Mouse (Mus musculus): ENCODE measurements around the gene Myh14. TPM values are rescaled to one million over a fixed set of nuclear protein-coding genes. Genes with fewer than 3 reads are reported as not detected.

The Myh14 gene
- total RNA-seq, 1 experiment, result 7.0 TPM

DNA sequence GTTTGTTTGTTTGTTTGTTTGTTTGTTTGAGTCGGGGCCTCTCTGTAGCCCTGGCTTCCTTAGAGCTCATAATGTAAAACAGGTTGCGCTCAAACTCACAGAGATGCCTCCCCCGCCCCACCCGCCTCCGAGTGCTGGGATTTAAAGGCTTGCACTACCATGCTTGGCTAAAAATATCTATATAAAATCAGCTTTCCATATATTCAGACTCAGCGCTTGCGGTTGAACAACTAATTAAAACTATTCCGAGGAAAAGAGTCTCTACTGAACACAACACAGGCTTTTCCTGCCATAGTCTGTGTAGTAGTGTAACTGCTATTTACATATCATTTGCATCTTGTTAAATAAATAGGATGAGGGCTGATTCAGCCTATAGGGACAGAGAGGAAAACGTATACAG is 34.0 kb downstream of the Myh14 start:
- Histone ChIP-seq H3K4me3 (ENCODE audit: insufficient read depth in 1 of 2, low read depth in 1 of 2, low read length in 2 of 2, poor library complexity in 1 of 2, severe bottlenecking in 1 of 2) (no peak overlapping the region), H3K36me3 (ENCODE audit: control insufficient read depth, insufficient read depth, low read length, poor library complexity, severe bottlenecking) (no peaks in the 10 kb centered on the region; the same call in 1 of the 2 replicates), H3K9ac (ENCODE audit: insufficient read depth, low read depth, low read length, poor library complexity, severe bottlenecking) (no peak overlapping the region), H3K9me3 (ENCODE audit: control insufficient read depth, insufficient read depth, low read depth, low read length) (no peaks in the 10 kb centered on the region), H3K4me1 (ENCODE audit: control insufficient read depth in 2 of 2, insufficient read depth in 2 of 2, low read length in 2 of 2, poor library complexity in 1 of 2) (peaks cover 0 to 15% of the 10 kb centered on the region in 2 experiments; a peak in 3 of 4 replicates), H3K27ac (ENCODE audit: insufficient read depth, low read depth, low read length, poor library complexity, severe bottlenecking) (no peak overlapping the region)
- TF ChIP-seq CHD2 (IDR thresholded peaks at IDR 0.05; ENCODE audit: low read depth, low read length), result no peak
- no peak for TF ChIP-seq MAFK (IDR thresholded peaks at IDR 0.05; ENCODE audit: insufficient read depth, low read depth, low read length)
- TF ChIP-seq ZNF384 (IDR thresholded peaks at IDR 0.05; ENCODE audit: low read depth, low read length), result no peak
- TF ChIP-seq ZC3H11A (IDR thresholded peaks at IDR 0.05; ENCODE audit: borderline replicate concordance, low read depth, low read length), result no peak
- TF ChIP-seq HCFC1 (IDR thresholded peaks at IDR 0.05; ENCODE audit: borderline replicate concordance, insufficient read depth, low read length), result no peak
- in situ Hi-C loops (cut with MboI; ENCODE audit: low sequenced_read_pairs in 2 of 2, unreplicated experiment in 2 of 2), result no loop called here
- DNase-seq (ENCODE audit: low read depth, low spot score), result no peak

DNA sequence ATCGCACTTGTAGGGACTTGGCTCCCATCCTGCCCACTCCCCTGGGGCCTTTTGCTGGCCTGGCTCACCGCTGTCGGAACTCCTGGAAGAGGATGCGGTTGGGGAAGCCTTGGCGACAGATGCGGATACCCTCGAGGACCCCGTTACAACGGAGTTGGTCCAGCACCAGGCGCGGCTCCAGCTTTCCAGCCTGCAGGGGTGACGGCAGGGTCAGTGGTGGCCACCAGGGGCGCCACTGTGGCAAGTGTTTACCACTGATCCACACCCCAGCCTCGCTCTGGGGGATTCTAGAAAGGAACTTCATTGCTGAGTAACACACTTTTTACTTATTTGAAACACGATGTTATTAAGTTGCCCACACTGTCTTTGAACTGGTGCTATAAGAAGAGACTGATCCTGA is 37.2 kb downstream of the Myh14 start:
- Histone ChIP-seq H3K27ac (ENCODE audit: insufficient read depth, low read depth, low read length, poor library complexity, severe bottlenecking) (no peak overlapping the region), H3K36me3 (ENCODE audit: control insufficient read depth, insufficient read depth, low read length, poor library complexity, severe bottlenecking) (no peaks in the 10 kb centered on the region; the same call in 1 of the 2 replicates), H3K4me1 (ENCODE audit: control insufficient read depth in 2 of 2, insufficient read depth in 2 of 2, low read length in 2 of 2, poor library complexity in 1 of 2) (peaks cover 3 to 23% of the 10 kb centered on the region in 2 experiments; a peak in 3 of 4 replicates), H3K4me3 (ENCODE audit: insufficient read depth in 1 of 2, low read depth in 1 of 2, low read length in 2 of 2, poor library complexity in 1 of 2, severe bottlenecking in 1 of 2) (peak overlapping the region in 1 of 2 experiments; percentile 22; a peak in 2 of 4 replicates), H3K9ac (ENCODE audit: insufficient read depth, low read depth, low read length, poor library complexity, severe bottlenecking) (no peak overlapping the region; the same call in 1 of the 2 replicates), H3K9me3 (ENCODE audit: control insufficient read depth, insufficient read depth, low read depth, low read length) (no peaks in the 10 kb centered on the region)
- TF ChIP-seq ZNF384 (IDR thresholded peaks at IDR 0.05; ENCODE audit: low read depth, low read length) (no peak), CHD2 (IDR thresholded peaks at IDR 0.05; ENCODE audit: low read depth, low read length) (no peak), MAFK (IDR thresholded peaks at IDR 0.05; ENCODE audit: insufficient read depth, low read depth, low read length) (no peak), ZC3H11A (IDR thresholded peaks at IDR 0.05; ENCODE audit: borderline replicate concordance, low read depth, low read length) (no peak), HCFC1 (IDR thresholded peaks at IDR 0.05; ENCODE audit: borderline replicate concordance, insufficient read depth, low read length) (no peak)
- in situ Hi-C loops (cut with MboI; ENCODE audit: low sequenced_read_pairs in 2 of 2, unreplicated experiment in 2 of 2), result no loop called here
- DNase-seq (ENCODE audit: low read depth, low spot score), result no peak

DNA sequence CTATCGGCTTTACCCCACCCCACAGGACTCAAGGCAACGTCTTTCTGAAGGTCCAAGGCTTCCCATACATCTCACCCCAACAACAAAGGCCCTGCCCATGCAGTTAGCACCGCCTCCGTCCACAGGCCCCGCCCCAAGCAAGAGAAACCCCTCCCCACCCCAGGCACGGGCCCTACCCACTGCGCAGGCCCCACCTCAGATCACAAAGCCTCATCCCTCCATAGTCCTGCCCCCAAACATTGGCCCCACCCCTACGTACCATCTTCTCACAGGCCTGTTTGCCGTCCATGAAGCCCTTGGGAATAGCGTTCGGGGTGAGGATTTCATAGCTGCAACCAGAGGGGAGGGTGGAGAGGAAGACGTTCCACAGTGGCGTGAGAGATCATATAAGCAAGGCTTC is 38.0 kb downstream of the Myh14 start:
- Histone ChIP-seq H3K36me3 (ENCODE audit: control insufficient read depth, insufficient read depth, low read length, poor library complexity, severe bottlenecking) (no peaks in the 10 kb centered on the region; the same call in 1 of the 2 replicates), H3K9ac (ENCODE audit: insufficient read depth, low read depth, low read length, poor library complexity, severe bottlenecking) (no peak overlapping the region), H3K4me1 (ENCODE audit: control insufficient read depth in 2 of 2, insufficient read depth in 2 of 2, low read length in 2 of 2, poor library complexity in 1 of 2) (peaks cover 3 to 21% of the 10 kb centered on the region in 2 experiments; a peak in 3 of 4 replicates), H3K4me3 (ENCODE audit: insufficient read depth in 1 of 2, low read depth in 1 of 2, low read length in 2 of 2, poor library complexity in 1 of 2, severe bottlenecking in 1 of 2) (0 out of 4 replicates have a peak overlapping the region, but pooled peaks of 1 of the 2 experiments have one; percentile 22), H3K9me3 (ENCODE audit: control insufficient read depth, insufficient read depth, low read depth, low read length) (no peaks in the 10 kb centered on the region), H3K27ac (ENCODE audit: insufficient read depth, low read depth, low read length, poor library complexity, severe bottlenecking) (no peak overlapping the region)
- TF ChIP-seq MAFK (IDR thresholded peaks at IDR 0.05; ENCODE audit: insufficient read depth, low read depth, low read length) (no peak), HCFC1 (IDR thresholded peaks at IDR 0.05; ENCODE audit: borderline replicate concordance, insufficient read depth, low read length) (no peak), CHD2 (IDR thresholded peaks at IDR 0.05; ENCODE audit: low read depth, low read length) (no peak)
- DNase-seq (ENCODE audit: low read depth, low spot score), result peak; percentile 79
- in situ Hi-C loops (cut with MboI; ENCODE audit: low sequenced_read_pairs in 2 of 2, unreplicated experiment in 2 of 2), result no loop called here

DNA sequence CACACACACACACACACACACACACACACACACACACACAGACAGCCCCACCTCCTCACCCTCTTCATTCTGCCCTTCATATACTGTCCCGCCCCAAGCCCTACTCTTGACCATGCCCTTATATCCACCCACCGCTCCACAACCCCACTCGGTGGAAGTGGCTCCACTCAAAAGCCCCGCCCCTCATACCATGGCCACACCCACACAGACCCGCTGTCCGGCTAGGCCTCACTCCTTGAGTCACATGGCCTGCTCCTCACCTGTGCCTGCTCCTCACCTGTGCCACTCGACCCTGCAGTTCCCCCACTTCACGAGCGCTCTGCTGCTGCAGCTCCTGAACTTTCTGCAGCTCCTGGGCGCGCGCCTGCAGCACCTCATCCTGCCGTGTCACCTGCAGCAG is 40.2 kb downstream of the Myh14 start:
- Histone ChIP-seq H3K9me3 (ENCODE audit: control insufficient read depth, insufficient read depth, low read depth, low read length) (no peaks in the 10 kb centered on the region), H3K36me3 (ENCODE audit: control insufficient read depth, insufficient read depth, low read length, poor library complexity, severe bottlenecking) (no peaks in the 10 kb centered on the region), H3K4me1 (ENCODE audit: control insufficient read depth in 2 of 2, insufficient read depth in 2 of 2, low read length in 2 of 2, poor library complexity in 1 of 2) (peaks cover 3 to 20% of the 10 kb centered on the region in 2 experiments; a peak in 3 of 4 replicates), H3K27ac (ENCODE audit: insufficient read depth, low read depth, low read length, poor library complexity, severe bottlenecking) (no peak overlapping the region), H3K4me3 (ENCODE audit: insufficient read depth in 1 of 2, low read depth in 1 of 2, low read length in 2 of 2, poor library complexity in 1 of 2, severe bottlenecking in 1 of 2) (peak overlapping the region in 1 of 2 experiments; percentile 24; a peak in 1 of 4 replicates), H3K9ac (ENCODE audit: insufficient read depth, low read depth, low read length, poor library complexity, severe bottlenecking) (no peak overlapping the region)
- in situ Hi-C loops (cut with MboI; ENCODE audit: low sequenced_read_pairs in 2 of 2, unreplicated experiment in 2 of 2), result no loop called here
- no peak for DNase-seq (ENCODE audit: low read depth, low spot score)
- no peak for TF ChIP-seq MAFK (IDR thresholded peaks at IDR 0.05; ENCODE audit: insufficient read depth, low read depth, low read length)
- TF ChIP-seq CHD2 (IDR thresholded peaks at IDR 0.05; ENCODE audit: low read depth, low read length), result no peak
- no peak for TF ChIP-seq HCFC1 (IDR thresholded peaks at IDR 0.05; ENCODE audit: borderline replicate concordance, insufficient read depth, low read length)
- TF ChIP-seq ZC3H11A (IDR thresholded peaks at IDR 0.05; ENCODE audit: borderline replicate concordance, low read depth, low read length), result no peak
- no peak for TF ChIP-seq ZNF384 (IDR thresholded peaks at IDR 0.05; ENCODE audit: low read depth, low read length)
